Mouse (Mus musculus) G1E (cell line): ENCODE data around the gene Sepsecs.

Source experiments
- CTCF ChIP-seq: IDR thresholded peaks from 2 replicates; pipeline ENCODE4 v1.5.1; 2012; ENCODE audit warnings: low read depth, low read length, inconsistent platforms, mixed read lengths
- GATA1 ChIP-seq: IDR thresholded peaks from 2 replicates; pipeline ENCODE4 v1.6.1; 2012; ENCODE audit warnings: borderline replicate concordance, low read length, inconsistent platforms, mixed read lengths
- TAL1 ChIP-seq: conservative IDR thresholded peaks from 2 replicates; pipeline ENCODE4 v1.6.1; 2012; ENCODE audit warnings: low read depth, low read length, inconsistent platforms, mixed read lengths

- TF ChIP-seq GATA1 (no peak), CTCF (no peak), TAL1 (no peak)
These were observed 78.9 kb downstream of the Sepsecs start for GRCm38 (mm10) chr5:52590612-52591011.
